ENCODE assay signal across 7 mouse cellular contexts in the genomic region with DNA sequence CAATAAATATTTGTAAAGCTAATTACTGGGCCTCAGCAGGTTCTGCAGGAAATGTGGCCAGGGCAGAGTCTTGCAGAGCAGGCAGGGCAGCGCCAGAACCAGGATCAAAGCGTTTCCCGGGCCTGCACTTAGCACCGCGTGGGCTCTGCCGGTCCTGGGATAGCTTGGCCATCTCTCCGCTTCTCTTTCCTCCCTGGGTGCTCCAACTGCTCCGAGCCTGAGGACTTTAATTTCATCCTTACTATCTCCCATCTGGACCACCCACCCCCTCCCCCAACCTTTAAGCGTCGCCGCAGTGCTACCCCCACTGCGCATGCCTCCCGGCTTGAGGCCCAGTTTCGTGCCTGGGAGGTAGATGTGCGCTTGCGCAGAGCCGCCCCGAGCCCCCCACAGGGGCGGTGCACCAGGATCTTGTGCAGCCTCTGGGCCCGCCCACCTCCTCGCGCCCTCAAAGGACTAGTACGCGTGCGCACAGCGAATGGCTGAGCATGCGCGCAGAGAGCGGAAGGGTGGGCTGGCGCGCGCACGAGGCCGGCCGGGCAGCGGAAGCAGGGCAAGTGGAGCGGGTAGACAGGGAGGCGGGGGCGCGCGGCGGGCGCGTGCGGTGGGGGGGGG. TPM values are rescaled to one million over a fixed set of nuclear protein-coding genes. Genes with fewer than 3 reads are reported as not detected.
A peak's percentile ranks its signal among the peaks of the same experiment; 100 is the strongest.
DNase-seq lines count a peak whose midpoint lies in the region; ATAC-seq lines count a peak whose summit lies in the region.

A gene (plus strand): TSS at position 553 of the 615 bp plus-strand sequence.

- peak within 1 kb of the TSS; percentile 94 for H3K9ac ChIP-seq in intestine, embryonic 16.5 days (ENCODE audit: low read depth, low read length)
- H3K9ac ChIP-seq in midbrain, embryonic 11.5 days (ENCODE audit: low read length), result peak within 1 kb of the TSS; percentile 86

- H3K27me3 ChIP-seq in intestine, embryonic 16.5 days (replicated peaks; ENCODE audit: control insufficient read depth, insufficient read depth, low read length), result no peaks in the 10 kb centered on the region
- H3K27me3 ChIP-seq in midbrain, embryonic 11.5 days (ENCODE audit: control insufficient read depth, insufficient read depth, low read length), result no peaks in the 10 kb centered on the region

- peak; percentile 99 for DNase-seq in adrenal gland, adult 8-10 months
- DNase-seq in embryo, embryonic 9.5 days (ENCODE audit: extremely low spot score), result peak; percentile 100
- peak; percentile 98 to 99 for DNase-seq in gastrocnemius, postnatal 4 days (ENCODE audit: low spot score in 2 of 2)
- DNase-seq in left cerebral cortex, postnatal 36 days (ENCODE audit: low spot score in 2 of 2), result peak; percentile 100
- peak; percentile 100 for DNase-seq in midbrain, embryonic 11.5 days (ENCODE audit: low spot score, missing footprints)
- peak; percentile 99 for DNase-seq in skeletal muscle tissue, adult 2 months (ENCODE audit: low read depth, low spot score)

- no peaks in the 10 kb centered on the region for H3K36me3 ChIP-seq in intestine, embryonic 16.5 days (ENCODE audit: control insufficient read depth, insufficient read depth, low read length)
- H3K36me3 ChIP-seq in midbrain, embryonic 11.5 days (ENCODE audit: control insufficient read depth, insufficient read depth, low read length), result no peaks in the 10 kb centered on the region; the same call in 1 of the 2 replicates

- no peaks in the 10 kb centered on the region for H3K9me3 ChIP-seq in intestine, embryonic 16.5 days (ENCODE audit: control insufficient read depth, low read length)
- H3K9me3 ChIP-seq in midbrain, embryonic 11.5 days (ENCODE audit: control insufficient read depth, low read length), result no peaks in the 10 kb centered on the region

- H3K4me1 ChIP-seq in intestine, embryonic 16.5 days (ENCODE audit: control insufficient read depth, insufficient read depth, low read length), result peaks cover 7% of the 10 kb centered on the region; the same call in 1 of the 2 replicates
- peaks cover 13% of the 10 kb centered on the region for H3K4me1 ChIP-seq in midbrain, embryonic 11.5 days (ENCODE audit: control insufficient read depth, insufficient read depth, low read length)

- peak within 1 kb of the TSS; percentile 71 for H3K4me2 ChIP-seq in intestine, embryonic 16.5 days (ENCODE audit: low read depth, low read length)
- peak within 1 kb of the TSS; percentile 61 for H3K4me2 ChIP-seq in midbrain, embryonic 11.5 days

- peak within 1 kb of the TSS; percentile 88 for H3K4me3 ChIP-seq in intestine, embryonic 16.5 days (ENCODE audit: low read length)
- peak within 1 kb of the TSS; percentile 60 for H3K4me3 ChIP-seq in midbrain, embryonic 11.5 days (ENCODE audit: low read depth, low read length)

- peak within 1 kb of the TSS; percentile 97 for H3K27ac ChIP-seq in intestine, embryonic 16.5 days (ENCODE audit: low read length)
- peak within 1 kb of the TSS; percentile 92 for H3K27ac ChIP-seq in midbrain, embryonic 11.5 days (ENCODE audit: low read depth, low read length)

- intact Hi-C loops in left cerebral cortex, postnatal 36 days (cut with DNase I), result no loop called here

- WGBS in intestine, embryonic 16.5 days, result under 1% methylated on average over 42 of the region's 45 CpGs
- under 1% methylated on average over 40 of the region's 45 CpGs for WGBS in midbrain, embryonic 11.5 days

- peak; percentile 97 for ATAC-seq in intestine, embryonic 16.5 days
- peak; percentile 96 for ATAC-seq in midbrain, embryonic 11.5 days (ENCODE audit: low FRiP score)

RNA-seq across cellular contexts. Expression of the gene that starts here (rescaled TPM):
- total RNA-seq in adrenal gland, adult 8-10 months (2022), result 10 to 100 TPM; 78.6 to 92.0 (median 80.9) TPM
- total RNA-seq in gastrocnemius, postnatal 4 days (2021), result 10 to 100 TPM; 65.7 to 66.7 TPM
- 59.5 and 61.2 TPM in 2 replicates for polyA plus RNA-seq in intestine, embryonic 16.5 days (2015; fragmentation: Nextera tagmentation; extraction: Ambion mirVana)
- total RNA-seq in left cerebral cortex, postnatal 36 days (2021), result 100 to 1,000 TPM; 113 to 121 TPM
- 126 and 136 TPM in 2 replicates for polyA plus RNA-seq in midbrain, embryonic 11.5 days (2014; fragmentation: Nextera tagmentation; extraction: Ambion mirVana)

Comparison
In these comparisons a context has a peak if more than half of its experiments do, and no peak if none do; other contexts are left out.
1. Peak in every context shown above with its lines: DNase-seq, ATAC-seq, H3K4me3 ChIP-seq and H3K27ac ChIP-seq.